In the genomic region with DNA sequence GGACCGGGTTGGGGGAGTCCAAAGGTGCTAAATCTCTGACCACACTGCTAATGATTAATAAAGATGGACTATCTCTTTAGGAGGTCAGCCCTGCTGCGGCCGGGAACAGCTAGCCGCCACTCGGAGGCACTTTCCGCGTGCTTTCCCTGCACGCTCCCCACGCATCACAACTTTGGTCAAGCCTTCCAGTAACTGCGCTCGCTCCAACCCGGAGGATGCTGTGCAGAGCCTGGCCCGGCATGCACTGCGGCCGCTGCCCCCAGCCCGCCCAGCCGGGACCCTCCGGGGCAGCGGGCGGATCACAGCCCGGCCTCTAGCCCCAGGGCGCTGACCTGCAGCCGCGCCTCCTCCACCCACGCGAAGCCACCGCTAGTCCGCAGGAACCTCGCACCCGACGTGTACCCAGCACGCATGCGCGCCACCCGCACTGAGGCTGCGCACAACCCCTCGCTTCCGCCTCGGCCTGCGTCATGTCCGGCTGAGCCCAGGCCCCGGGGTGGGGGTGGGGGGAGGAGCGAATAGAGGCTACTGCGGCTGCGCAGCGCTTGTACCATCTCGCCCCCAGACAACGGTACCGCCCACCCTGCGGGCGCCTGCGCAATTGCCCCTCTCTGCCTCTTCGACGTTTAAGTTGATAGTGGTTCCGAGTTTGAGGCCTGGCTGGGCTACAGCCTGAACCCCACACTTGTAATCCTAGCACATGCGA, we compare ENCODE assay signal across 8 mouse cellular contexts. TPM values are rescaled to one million over a fixed set of nuclear protein-coding genes. Genes with fewer than 3 reads are reported as not detected.
DNase-seq lines count a peak whose midpoint lies in the region; ATAC-seq and TF ChIP-seq lines count a peak whose summit lies in the region.

No protein-coding gene starts in this region.

- peaks cover 28% of the 10 kb centered on the region for H3K36me3 ChIP-seq in heart, embryonic 10.5 days
- H3K36me3 ChIP-seq in kidney, embryonic 15.5 days: peaks cover 22% of the 10 kb centered on the region

- H3K9me3 ChIP-seq in heart, embryonic 10.5 days: no peaks in the 10 kb centered on the region
- no peaks in the 10 kb centered on the region for H3K9me3 ChIP-seq in kidney, embryonic 15.5 days (replicated peaks)

- no peaks in the 10 kb centered on the region for H3K27me3 ChIP-seq in heart, embryonic 10.5 days (ENCODE audit: insufficient read depth, poor library complexity, severe bottlenecking)
- H3K27me3 ChIP-seq in kidney, embryonic 15.5 days: no peaks in the 10 kb centered on the region

- 0 out of 2 replicates have a peak, but pooled peaks have one; percentile 31 for TF ChIP-seq POLR2A in bone marrow macrophage, adult 2 months (IDR thresholded peaks at IDR 0.05; ENCODE audit: borderline replicate concordance, low read depth, low read length)
- peak; percentile 85 for TF ChIP-seq POLR2A in embryonic fibroblast, embryonic 13.5 days (IDR thresholded peaks at IDR 0.05; ENCODE audit: low read depth, low read length)

- no peak for TF ChIP-seq CTCF in bone marrow macrophage, adult 2 months (IDR thresholded peaks at IDR 0.05; ENCODE audit: low read depth, low read length)
- TF ChIP-seq CTCF in embryonic fibroblast, embryonic 13.5 days (IDR thresholded peaks at IDR 0.05; ENCODE audit: borderline replicate concordance, insufficient read depth, low read length): no peak

- ATAC-seq in kidney, embryonic 15.5 days (replicated peaks; ENCODE audit: low FRiP score): peak; percentile 91
- peak; percentile 66 for ATAC-seq in monocyte, adult 5-6 weeks (replicated peaks; ENCODE audit: insufficient number of reproducible peaks, low FRiP score, low TSS enrichment, poor library complexity, severe bottlenecking)

- H3K4me1 ChIP-seq in bone marrow macrophage, adult 2 months (ENCODE audit: control insufficient read depth, insufficient read depth, low read length): peaks cover 25% of the 10 kb centered on the region
- H3K4me1 ChIP-seq in embryonic fibroblast, embryonic 13.5 days (ENCODE audit: control insufficient read depth, insufficient read depth, low read length): no peaks in the 10 kb centered on the region
- H3K4me1 ChIP-seq in heart, embryonic 10.5 days: peaks cover 22% of the 10 kb centered on the region
- H3K4me1 ChIP-seq in kidney, embryonic 15.5 days: peaks cover 24% of the 10 kb centered on the region

- DNase-seq in A20 (ENCODE audit: low read depth, low spot score) (peak; percentile 99), liver (peak; percentile 99)
- peak; percentile 99 for DNase-seq in heart, embryonic 10.5 days (ENCODE audit: low spot score)
- DNase-seq in spleen, postnatal 4 days (ENCODE audit: low spot score in 2 of 2): peak; percentile 98 to 99

- peak overlapping the region; percentile 72 for H3K4me3 ChIP-seq in bone marrow macrophage, adult 2 months (ENCODE audit: insufficient read depth, low read length)
- peak overlapping the region; percentile 86 for H3K4me3 ChIP-seq in embryonic fibroblast, embryonic 13.5 days (ENCODE audit: insufficient read depth, low read length)
- H3K4me3 ChIP-seq in heart, embryonic 10.5 days: peak overlapping the region; percentile 94
- H3K4me3 ChIP-seq in kidney, embryonic 15.5 days (replicated peaks): peak overlapping the region; percentile 70

- H3K27ac ChIP-seq in bone marrow macrophage, adult 2 months (ENCODE audit: insufficient read depth, low read depth, low read length): peak overlapping the region; percentile 49
- peak overlapping the region; percentile 62 for H3K27ac ChIP-seq in embryonic fibroblast, embryonic 13.5 days (ENCODE audit: insufficient read depth, low read length)
- H3K27ac ChIP-seq in heart, embryonic 10.5 days: peak overlapping the region; percentile 94
- H3K27ac ChIP-seq in kidney, embryonic 15.5 days: peak overlapping the region; percentile 97

- H3K9ac ChIP-seq in kidney, embryonic 15.5 days: peak overlapping the region; percentile 77

- H3K4me2 ChIP-seq in kidney, embryonic 15.5 days: peak overlapping the region; percentile 74

- under 1% methylated on average over 56 of the region's 56 CpGs for WGBS in heart, embryonic 10.5 days
- WGBS in kidney, embryonic 15.5 days: under 1% methylated on average over 56 of the region's 56 CpGs

RNA-seq across cellular contexts. Expression of gene Park7, which starts 4.6 kb away (rescaled TPM):
- 92.2 and 96.0 TPM in 2 replicates for polyA plus RNA-seq in bone marrow macrophage, adult 2 months (2012; ENCODE audit: insufficient read depth, insufficient read length, missing spikeins)
- polyA plus RNA-seq in embryonic fibroblast, embryonic 13.5 days (2011; ENCODE audit: insufficient read length, low read depth, missing spikeins): 102 and 121 TPM in 2 replicates
- 403 and 488 TPM in 2 replicates for polyA plus RNA-seq in heart, embryonic 10.5 days (2016; fragmentation: Nextera tagmentation; extraction: Ambion mirVana)
- 391 and 393 TPM in 2 replicates for polyA plus RNA-seq in kidney, embryonic 15.5 days (2015; fragmentation: Nextera tagmentation; extraction: Ambion mirVana)
- 177 to 216 TPM (median 190 TPM) in 3 replicates for total RNA-seq in monocyte, adult 5-6 weeks (2017)

RNA-seq across cellular contexts. Expression of gene Tnfrsf9, which starts 4.8 kb away (rescaled TPM):
- polyA plus RNA-seq in bone marrow macrophage, adult 2 months (2012; ENCODE audit: insufficient read depth, insufficient read length, missing spikeins): not detected in 2 replicates
- 0.33 and 0.58 TPM in 2 replicates for polyA plus RNA-seq in embryonic fibroblast, embryonic 13.5 days (2011; ENCODE audit: insufficient read length, low read depth, missing spikeins)
- polyA plus RNA-seq in heart, embryonic 10.5 days (2016; fragmentation: Nextera tagmentation; extraction: Ambion mirVana): 0.16 and 0.51 TPM in 2 replicates
- polyA plus RNA-seq in kidney, embryonic 15.5 days (2015; fragmentation: Nextera tagmentation; extraction: Ambion mirVana): 0.32 and 0.40 TPM in 2 replicates
- total RNA-seq in monocyte, adult 5-6 weeks (2017): 14.3 to 47.8 TPM (median 28.4 TPM) in 3 replicates

RNA-seq across cellular contexts. Expression of gene Errfi1, which starts 55.9 kb away (rescaled TPM):
- 8.7 TPM in 2 replicates for polyA plus RNA-seq in bone marrow macrophage, adult 2 months (2012; ENCODE audit: insufficient read depth, insufficient read length, missing spikeins)
- 83.1 and 105 TPM in 2 replicates for polyA plus RNA-seq in embryonic fibroblast, embryonic 13.5 days (2011; ENCODE audit: insufficient read length, low read depth, missing spikeins)
- 15.3 and 25.7 TPM in 2 replicates for polyA plus RNA-seq in heart, embryonic 10.5 days (2016; fragmentation: Nextera tagmentation; extraction: Ambion mirVana)
- 29.3 and 34.2 TPM in 2 replicates for polyA plus RNA-seq in kidney, embryonic 15.5 days (2015; fragmentation: Nextera tagmentation; extraction: Ambion mirVana)
- total RNA-seq in monocyte, adult 5-6 weeks (2017): 18.2 to 25.1 TPM (median 23.4 TPM) in 3 replicates

Comparison
In these comparisons a context has a peak if more than half of its experiments do, and no peak if none do; other contexts are left out.
1. Peak in every context shown above with its lines: DNase-seq, ATAC-seq, H3K4me3 ChIP-seq and H3K27ac ChIP-seq.